Mouse (Mus musculus): ENCODE data around the gene Eif4a3. TPM values are rescaled to one million over a fixed set of nuclear protein-coding genes. Genes with fewer than 3 reads are reported as not detected.
"Not testable (repeated sequence)": the region's sequence is repeated elsewhere in the genome, so short reads cannot be mapped to it uniquely, and the experiment has no call there.

Eif4a3 gene
- polyA plus RNA-seq, 1 experiment from 2014 or later = 266 TPM

DNA sequence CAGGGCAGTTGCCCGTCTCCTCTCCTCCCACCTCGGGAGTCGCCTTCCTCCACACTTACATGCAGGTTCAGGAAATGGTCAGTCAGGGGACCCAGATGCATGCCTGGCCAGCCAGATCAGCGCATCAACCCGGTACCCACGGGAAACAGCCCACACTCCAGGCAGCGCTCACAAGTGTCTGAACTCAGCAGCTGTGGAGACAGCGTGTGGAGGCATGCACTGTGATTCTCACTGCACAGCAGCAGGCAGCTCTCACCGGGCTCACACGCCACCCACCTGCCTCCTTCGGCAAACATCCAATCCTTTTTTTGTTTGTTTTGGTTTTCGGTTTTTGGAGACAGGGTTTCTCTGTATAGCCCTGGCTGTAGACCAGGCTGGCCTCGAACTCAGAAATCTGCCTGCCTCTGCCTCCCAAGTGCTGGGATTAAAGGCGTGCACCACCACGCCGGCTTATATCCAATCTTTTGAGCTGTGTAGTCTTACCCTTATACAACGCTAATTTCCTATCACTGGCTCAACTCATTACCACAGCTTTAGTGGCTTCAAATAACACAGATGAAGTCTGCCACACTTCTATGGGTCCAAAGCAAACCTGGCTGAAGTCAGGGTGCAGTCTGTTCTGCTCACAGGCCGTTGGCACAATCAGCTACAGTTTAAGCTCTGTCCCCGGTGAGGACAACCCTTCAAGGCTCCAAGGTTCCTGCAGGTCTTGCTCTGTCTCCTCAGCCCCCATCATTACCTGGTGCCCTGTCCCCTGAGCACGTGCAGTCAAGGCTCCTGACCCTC lies 12.5 kb downstream of the Eif4a3 start:
- peaks cover 95% of the 10 kb centered on the region for H3K36me3 ChIP-seq
- no peak for ATAC-seq (ENCODE audit: low FRiP score)
- H3K4me3 ChIP-seq = no peak overlapping the region
- H3K4me2 ChIP-seq = no peak overlapping the region
- H3K27me3 ChIP-seq = no peaks in the 10 kb centered on the region
- no peaks in the 10 kb centered on the region for H3K4me1 ChIP-seq (replicated peaks)
- no peak overlapping the region for H3K27ac ChIP-seq
- WGBS = 92% methylated on average over 20 of the region's 20 CpGs
- H3K9me3 ChIP-seq = no peaks in the 10 kb centered on the region
- H3K9ac ChIP-seq = no peak overlapping the region

DNA sequence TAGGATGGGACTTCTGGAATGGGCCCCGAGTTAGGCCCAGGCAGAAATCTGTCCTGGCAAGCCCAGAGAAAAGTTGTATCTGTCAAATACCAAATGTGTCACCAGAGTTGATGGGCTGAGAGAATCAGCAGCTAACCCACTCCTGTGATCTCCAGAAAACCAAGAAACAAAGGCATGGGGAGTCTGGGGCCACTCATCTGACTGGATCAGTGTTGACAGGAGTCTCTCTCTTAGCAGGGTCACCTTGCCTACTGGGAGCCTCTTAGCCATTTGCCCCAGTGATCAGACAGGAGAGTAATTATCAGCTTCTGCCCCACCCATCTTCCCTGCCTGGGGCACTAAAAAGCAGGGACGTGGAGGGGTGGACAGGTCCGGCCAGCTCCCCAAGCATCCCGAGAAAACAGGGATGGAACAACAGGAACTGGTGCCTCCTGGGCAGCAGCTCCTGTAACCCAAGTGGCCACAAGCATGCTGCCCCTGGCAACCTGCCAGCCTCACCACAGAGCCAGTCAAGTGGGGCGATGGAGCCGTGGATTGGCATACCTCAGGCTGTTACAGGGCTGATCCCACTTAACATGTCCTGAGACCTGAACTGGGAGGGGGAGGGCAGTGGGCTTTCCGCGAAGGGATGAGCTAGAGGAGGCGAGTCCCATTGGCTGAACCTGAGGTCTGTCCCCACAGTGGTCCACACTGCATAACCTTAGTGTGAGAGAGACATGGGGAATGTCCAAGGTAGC lies 13.9 kb downstream of the Eif4a3 start:
- H3K4me1 ChIP-seq (replicated peaks) = no peaks in the 10 kb centered on the region
- WGBS = 76% methylated on average over 9 of the region's 9 CpGs
- no peak overlapping the region for H3K4me3 ChIP-seq
- H3K36me3 ChIP-seq = peaks cover 94% of the 10 kb centered on the region
- peak overlapping the region; percentile 8; the same call in 1 of the 2 replicates for H3K27ac ChIP-seq
- H3K4me2 ChIP-seq = no peak overlapping the region
- H3K9ac ChIP-seq = no peak overlapping the region
- ATAC-seq (ENCODE audit: low FRiP score) = no peak
- no peaks in the 10 kb centered on the region for H3K27me3 ChIP-seq
- no peaks in the 10 kb centered on the region for H3K9me3 ChIP-seq

DNA sequence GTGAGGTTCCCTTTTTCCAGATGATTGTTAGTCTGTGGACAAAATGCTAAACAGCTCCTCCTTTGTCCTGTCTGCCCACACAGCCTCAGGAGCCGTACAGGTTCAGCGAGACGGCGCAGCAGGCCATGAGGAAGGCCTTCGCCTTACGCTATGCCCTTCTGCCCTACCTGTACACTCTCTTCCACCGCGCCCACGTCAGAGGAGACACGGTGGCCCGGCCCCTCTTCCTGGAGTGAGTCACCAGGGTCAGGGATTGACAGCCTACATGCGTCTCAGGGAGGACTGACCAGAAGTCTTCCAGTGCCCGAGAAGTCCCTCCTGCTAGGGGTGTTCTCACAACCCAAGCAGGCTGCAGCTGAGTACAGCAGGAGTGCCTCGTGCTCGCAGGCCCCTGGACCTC lies 18.9 kb downstream of the Eif4a3 start:
- H3K9me3 ChIP-seq = no peaks in the 10 kb centered on the region
- peaks cover 92% of the 10 kb centered on the region for H3K36me3 ChIP-seq
- H3K4me3 ChIP-seq = no peak overlapping the region
- 88% methylated on average over 15 of the region's 15 CpGs for WGBS
- ATAC-seq (ENCODE audit: low FRiP score) = no peak
- no peak overlapping the region for H3K4me2 ChIP-seq
- H3K9ac ChIP-seq = no peak overlapping the region
- H3K27ac ChIP-seq = no peak overlapping the region
- no peaks in the 10 kb centered on the region for H3K27me3 ChIP-seq
- no peaks in the 10 kb centered on the region for H3K4me1 ChIP-seq (replicated peaks)

- Histone ChIP-seq H3K36me3 (peaks cover 77% of the 10 kb centered on the region), H3K9me3 (no peaks in the 10 kb centered on the region), H3K4me3 (no peak overlapping the region), H3K27ac (no peak overlapping the region), H3K4me1 (replicated peaks) (peaks cover 33% of the 10 kb centered on the region), H3K9ac (no peak overlapping the region), H3K4me2 (no peak overlapping the region), H3K27me3 (no peaks in the 10 kb centered on the region)
- no peak for ATAC-seq (ENCODE audit: low FRiP score)
- 88% methylated on average over 8 of the region's 8 CpGs for WGBS
Measured at GRCm38 (mm10) chr11:119273186-119273930, 26.5 kb downstream of the Eif4a3 start.

DNA sequence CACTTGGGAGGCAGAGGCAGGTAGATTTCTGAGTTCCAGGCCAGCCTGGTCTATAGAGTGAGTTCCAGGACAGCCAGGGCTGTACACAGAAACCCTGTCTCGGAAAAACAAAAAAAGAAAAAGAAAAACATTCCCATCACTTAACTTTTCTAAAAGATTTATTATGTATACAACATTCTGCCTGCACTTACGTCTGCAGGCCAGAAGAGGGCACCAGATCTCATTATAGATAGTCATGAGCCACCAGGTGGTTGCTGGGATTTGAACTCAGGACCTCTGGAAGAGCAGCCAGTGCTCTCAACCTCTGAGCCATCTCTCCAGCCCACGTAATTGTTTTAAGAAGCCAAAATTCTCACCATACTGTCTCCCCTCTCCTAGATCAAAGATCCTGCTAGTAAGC lies 27.4 kb downstream of the Eif4a3 start:
- not testable (repeated sequence) for H3K4me3 ChIP-seq; H3K9ac ChIP-seq; ATAC-seq (ENCODE audit: low FRiP score); H3K27me3 ChIP-seq; H3K4me2 ChIP-seq; H3K27ac ChIP-seq; H3K9me3 ChIP-seq
- Histone ChIP-seq H3K36me3 (peaks cover 68% of the 10 kb centered on the region), H3K4me1 (replicated peaks) (peaks cover 39% of the 10 kb centered on the region)
- WGBS = 63% methylated on average over 3 of the region's 3 CpGs

DNA sequence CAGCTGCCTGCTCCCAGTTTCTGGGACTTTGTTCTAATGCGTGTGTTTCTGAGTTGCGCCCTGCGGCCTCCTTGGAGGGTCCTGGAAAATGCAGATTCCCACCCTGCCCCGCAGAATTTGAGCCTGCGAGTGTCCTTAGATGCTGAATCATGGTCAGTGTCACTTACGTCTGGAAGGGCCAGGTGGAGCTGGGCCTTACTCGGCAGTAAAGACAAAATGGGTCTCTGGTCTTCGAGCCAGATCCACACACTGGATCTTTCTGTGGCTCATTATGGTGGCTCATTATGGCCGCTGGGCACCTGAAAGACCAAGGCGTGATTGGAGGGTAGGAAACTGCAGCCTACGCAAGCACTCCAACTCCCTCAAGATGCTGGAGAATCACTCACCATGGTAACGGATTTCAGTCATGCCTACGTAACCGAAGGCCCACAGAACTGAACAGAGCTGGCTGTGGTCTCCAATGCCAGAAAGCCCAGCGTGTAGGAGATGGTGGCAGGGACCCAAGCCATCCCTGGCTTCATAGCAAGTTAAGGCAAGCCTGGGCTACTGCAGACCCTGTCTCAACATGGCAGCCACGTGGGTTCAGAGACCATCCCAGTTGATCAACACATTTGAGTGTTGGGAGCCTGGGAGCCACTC lies 31.2 kb downstream of the Eif4a3 start:
- Histone ChIP-seq H3K27ac (no peak overlapping the region), H3K4me1 (replicated peaks) (peaks cover 42% of the 10 kb centered on the region), H3K4me2 (peak overlapping the region; percentile 83), H3K9me3 (no peaks in the 10 kb centered on the region), H3K27me3 (no peaks in the 10 kb centered on the region), H3K9ac (peak overlapping the region; percentile 78), H3K36me3 (peaks cover 44% of the 10 kb centered on the region), H3K4me3 (peak overlapping the region; percentile 55)
- WGBS = 75% methylated on average over 16 of the region's 16 CpGs
- no peak for ATAC-seq (ENCODE audit: low FRiP score)

DNA sequence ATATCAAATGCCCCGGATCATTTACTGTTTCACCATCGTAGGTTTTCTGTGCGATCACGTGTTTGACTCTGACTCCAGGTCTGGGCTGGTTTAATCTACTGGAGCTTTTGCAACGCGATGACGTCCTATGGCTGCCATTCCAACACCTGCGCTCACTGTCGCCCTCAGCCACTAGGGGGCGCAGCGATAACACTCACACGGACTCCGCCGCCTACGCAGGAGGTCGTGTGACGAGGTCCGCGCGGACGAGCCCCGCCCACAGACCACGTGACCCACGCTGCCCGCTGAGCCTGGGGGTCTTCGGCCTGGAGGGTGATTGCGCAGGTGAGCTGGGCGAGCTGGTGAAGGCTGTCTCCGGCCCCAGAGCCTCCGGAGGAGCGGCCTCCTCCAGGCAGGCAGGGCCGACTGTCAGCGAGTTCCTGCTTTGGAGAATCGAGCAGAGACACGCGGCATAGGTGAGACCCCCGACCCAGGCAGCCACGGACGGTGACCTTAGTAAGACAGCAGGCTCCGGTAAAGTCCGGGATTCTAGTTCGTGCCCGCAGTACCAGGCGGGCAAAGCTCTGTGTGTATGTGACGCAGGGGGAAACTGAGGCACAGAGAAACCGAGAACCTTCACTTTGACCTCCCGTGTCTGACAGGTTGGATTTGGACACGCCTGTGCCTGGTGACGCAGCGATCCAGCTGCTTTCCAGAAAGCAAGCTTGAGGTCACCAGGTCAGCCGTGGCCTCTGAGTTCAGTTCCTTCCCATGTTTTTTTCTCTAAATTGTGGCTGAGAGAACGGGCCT lies 31.9 kb downstream of the Eif4a3 start, which contains the start of gene Gaa:
TSS of gene Gaa (plus strand) at position 120 of the 789 bp plus-strand sequence.
- 5% methylated on average over 52 of the region's 52 CpGs for WGBS
- H3K27ac ChIP-seq = peak within 1 kb of the TSS; percentile 58; the same call in 1 of the 2 replicates
- H3K4me2 ChIP-seq = peak within 1 kb of the TSS; percentile 83
- no peaks in the 10 kb centered on the region for H3K9me3 ChIP-seq
- H3K9ac ChIP-seq = peak within 1 kb of the TSS; percentile 78
- peak within 1 kb of the TSS; percentile 55 for H3K4me3 ChIP-seq
- peaks cover 42% of the 10 kb centered on the region for H3K4me1 ChIP-seq (replicated peaks)
- ATAC-seq (ENCODE audit: low FRiP score) = peak; percentile 88
- no peaks in the 10 kb centered on the region for H3K27me3 ChIP-seq
- H3K36me3 ChIP-seq = peaks cover 42% of the 10 kb centered on the region

- H3K9ac ChIP-seq = peak overlapping the region; percentile 40; the same call in 1 of the 2 replicates
- no peak; the same call in none of the 2 replicates for ATAC-seq (ENCODE audit: low FRiP score)
- no peaks in the 10 kb centered on the region for H3K9me3 ChIP-seq
- H3K36me3 ChIP-seq = peaks cover 42% of the 10 kb centered on the region
- H3K4me2 ChIP-seq = peak overlapping the region; percentile 83
- H3K4me3 ChIP-seq = 0 out of 2 replicates have a peak overlapping the region, but pooled peaks have one; percentile 55
- H3K4me1 ChIP-seq (replicated peaks) = peaks cover 42% of the 10 kb centered on the region
- no peaks in the 10 kb centered on the region for H3K27me3 ChIP-seq
- 37% methylated on average over 6 of the region's 6 CpGs for WGBS
- H3K27ac ChIP-seq = peak overlapping the region; percentile 44; the same call in 1 of the 2 replicates
Measured at GRCm38 (mm10) chr11:119267241-119267674, 32.6 kb downstream of the Eif4a3 start.

GRCm38 (mm10) chr11:119265811-119266210 lies 34.1 kb downstream of the Eif4a3 start:
- 79% methylated on average over 7 of the region's 7 CpGs for WGBS
- no peaks in the 10 kb centered on the region for H3K27me3 ChIP-seq
- H3K4me2 ChIP-seq = no peak overlapping the region
- no peak overlapping the region for H3K27ac ChIP-seq
- peaks cover 45% of the 10 kb centered on the region for H3K36me3 ChIP-seq
- no peak overlapping the region for H3K4me3 ChIP-seq
- H3K9me3 ChIP-seq = no peaks in the 10 kb centered on the region
- no peak for ATAC-seq (ENCODE audit: low FRiP score)
- peaks cover 32% of the 10 kb centered on the region for H3K4me1 ChIP-seq (replicated peaks)
- no peak overlapping the region for H3K9ac ChIP-seq

GRCm38 (mm10) chr11:119264413-119264812 lies 35.5 kb downstream of the Eif4a3 start:
- no peak for ATAC-seq (ENCODE audit: low FRiP score)
- 94% methylated on average over 13 of the region's 13 CpGs for WGBS
- H3K4me1 ChIP-seq (replicated peaks) = peaks cover 19% of the 10 kb centered on the region

DNA sequence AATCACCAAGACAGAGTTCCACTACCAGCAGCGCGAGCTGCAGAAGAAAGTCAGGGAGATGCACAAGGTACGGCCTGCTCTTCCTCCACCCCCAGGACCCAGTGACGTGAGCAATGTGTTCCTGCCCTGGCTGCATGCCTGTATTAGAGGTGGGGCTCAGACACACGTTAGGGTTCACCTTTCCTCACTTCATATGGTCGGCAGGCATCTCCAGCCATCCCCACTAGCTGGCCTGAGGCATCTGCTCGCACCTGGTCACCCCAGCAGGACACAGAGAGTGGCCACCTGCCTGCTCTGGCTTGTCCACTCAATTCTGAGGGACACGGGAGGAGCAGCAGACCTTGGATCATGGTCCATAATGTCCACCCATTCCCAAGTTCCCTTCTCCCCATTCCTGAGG lies 39.9 kb downstream of the Eif4a3 start:
- Histone ChIP-seq H3K9ac (no peak overlapping the region), H3K4me1 (replicated peaks) (peaks cover 13% of the 10 kb centered on the region; the same call in 1 of the 2 replicates), H3K4me2 (no peak overlapping the region), H3K9me3 (no peaks in the 10 kb centered on the region), H3K27ac (no peak overlapping the region), H3K27me3 (no peaks in the 10 kb centered on the region), H3K4me3 (no peak overlapping the region), H3K36me3 (peaks cover 60% of the 10 kb centered on the region)
- 95% methylated on average over 8 of the region's 8 CpGs for WGBS
- no peak for ATAC-seq (ENCODE audit: low FRiP score)

More at GRCm38 (mm10) chr11:119264413-119264812, 35.5 kb downstream of the Eif4a3 start:
- Histone ChIP-seq H3K9me3 (no peaks in the 10 kb centered on the region), H3K27ac (no peak overlapping the region), H3K4me3 (no peak overlapping the region), H3K27me3 (no peaks in the 10 kb centered on the region), H3K36me3 (peaks cover 52% of the 10 kb centered on the region), H3K9ac (no peak overlapping the region), H3K4me2 (no peak overlapping the region)
